ENCODE assay signal across 9 mouse cellular contexts in genomic region chr11:29861750-29862397, GRCm38 (mm10). TPM values are rescaled to one million over a fixed set of nuclear protein-coding genes. Genes with fewer than 3 reads are reported as not detected.
DNase-seq lines count a peak whose midpoint lies in the region; ATAC-seq and TF ChIP-seq lines count a peak whose summit lies in the region.
"Had no signal": no experiment of that assay in that cellular context is flagged by ENCODE, and none has a peak within 500 bp of the region (broad histone marks: within the 10 kb centered on the region; RNA-seq: fewer than 3 reads in every experiment).

No protein-coding gene starts in this region.

- in situ Hi-C loops in CH12.LX (cut with MboI; ENCODE audit: low pct_ligation_motif_present, low pct_unique_long_range_greater_than_20kb, low sequenced_read_pairs): no loop called here

- H3K79me2 ChIP-seq in CH12.LX (replicated peaks; ENCODE audit: control insufficient read depth, extremely low read depth, insufficient read depth, poor library complexity, severe bottlenecking): no peaks in the 10 kb centered on the region

- intact Hi-C loops in heart, postnatal 10 days (cut with DNase I): loop anchor here (1.0 to 2.0 kb wide), 2 partner anchors 23 to 797 kb away; no protein-coding TSS in a partner anchor

- TF ChIP-seq CTCF in CH12.LX (conservative IDR thresholded peaks at IDR 0.05 in 1 of 2, IDR thresholded peaks at IDR 0.05 in 1 of 2; ENCODE audit: low read depth in 2 of 2, low read length in 2 of 2): peak; percentile 85 to 93

- H3K36me3 ChIP-seq in heart, embryonic 10.5 days: no peaks in the 10 kb centered on the region
- H3K36me3 ChIP-seq in CH12.LX (replicated peaks in 1 of 2; ENCODE audit: control insufficient read depth in 1 of 2, insufficient read depth in 1 of 2, low read length in 1 of 2): no peaks in the 10 kb centered on the region
- H3K36me3 ChIP-seq in forebrain, embryonic 12.5 days (replicated peaks): no peaks in the 10 kb centered on the region
- H3K36me3 ChIP-seq in midbrain, embryonic 13.5 days: no peaks in the 10 kb centered on the region
- H3K36me3 ChIP-seq: embryonic facial prominence, embryonic 12.5 days had no signal

- 51% methylated on average over 2 of the region's 2 CpGs for WGBS in heart, embryonic 10.5 days
- 32% methylated on average over 2 of the region's 2 CpGs for WGBS in forebrain, embryonic 12.5 days
- WGBS in midbrain, embryonic 13.5 days: 34% methylated on average over 2 of the region's 2 CpGs

- no peak for TF ChIP-seq EP300 in CH12.LX (IDR thresholded peaks at IDR 0.05; ENCODE audit: low read length)

- peak; percentile 69; the same call in 1 of the 2 replicates for ATAC-seq in forebrain, embryonic 12.5 days (ENCODE audit: low FRiP score)
- ATAC-seq in midbrain, embryonic 13.5 days: peak; percentile 68

- dilution Hi-C loops in CH12.LX (cut with MboI; ENCODE audit: extremely low pct_ligation_motif_present, extremely low pct_unique_long_range_greater_than_20kb, low sequenced_read_pairs): no loop called here

- H3K9ac ChIP-seq in CH12.LX (ENCODE audit: insufficient read depth, low read depth): no peak overlapping the region; the same call in 1 of the 2 replicates
- H3K9ac ChIP-seq in forebrain, embryonic 12.5 days: no peak overlapping the region
- no peak overlapping the region for H3K9ac ChIP-seq in midbrain, embryonic 13.5 days (replicated peaks)
- H3K9ac ChIP-seq: embryonic facial prominence, embryonic 12.5 days had no signal

- no peaks in the 10 kb centered on the region for H3K9me3 ChIP-seq in heart, embryonic 10.5 days
- H3K9me3 ChIP-seq in CH12.LX (replicated peaks; ENCODE audit: low read length): no peaks in the 10 kb centered on the region
- H3K9me3 ChIP-seq in forebrain, embryonic 12.5 days: no peaks in the 10 kb centered on the region
- H3K9me3 ChIP-seq in midbrain, embryonic 13.5 days: no peaks in the 10 kb centered on the region
- H3K9me3 ChIP-seq: embryonic facial prominence, embryonic 12.5 days had no signal

- no peak overlapping the region for H3K27ac ChIP-seq in heart, embryonic 10.5 days
- no peak overlapping the region for H3K27ac ChIP-seq in CH12.LX (ENCODE audit: insufficient read depth, low read depth)
- no peak overlapping the region for H3K27ac ChIP-seq in forebrain, embryonic 12.5 days
- H3K27ac ChIP-seq in midbrain, embryonic 13.5 days: no peak overlapping the region
- H3K27ac ChIP-seq: embryonic facial prominence, embryonic 12.5 days had no signal

- TF ChIP-seq RAD21 in CH12.LX (IDR thresholded peaks at IDR 0.05; ENCODE audit: low read depth, low read length): peak; percentile 75

- no peaks in the 10 kb centered on the region for H3K27me3 ChIP-seq in heart, embryonic 10.5 days (ENCODE audit: insufficient read depth, poor library complexity, severe bottlenecking)
- no peaks in the 10 kb centered on the region for H3K27me3 ChIP-seq in CH12.LX (replicated peaks)
- H3K27me3 ChIP-seq in forebrain, embryonic 12.5 days: no peaks in the 10 kb centered on the region
- H3K27me3 ChIP-seq in midbrain, embryonic 13.5 days: no peaks in the 10 kb centered on the region
- H3K27me3 ChIP-seq: embryonic facial prominence, embryonic 12.5 days had no signal

- peak; percentile 32 to 71 for DNase-seq in heart, postnatal 10 days
- DNase-seq in heart, embryonic 10.5 days (ENCODE audit: low spot score): no peak
- peak; percentile 75 for DNase-seq in CH12.LX (ENCODE audit: extremely low read depth)
- DNase-seq in c-Kit-negative CD71-positive TER-119-positive erythroid progenitor cells, embryonic 14.5 days (ENCODE audit: low read depth, low spot score): peak; percentile 22
- DNase-seq in layer of hippocampus, postnatal 10 days (ENCODE audit: low spot score in 2 of 2): peak; percentile 53 to 54
- peak; percentile 6 for DNase-seq in thymus, postnatal 14 days

- H3K4me2 ChIP-seq in CH12.LX (ENCODE audit: insufficient read depth, low read depth, poor library complexity, severe bottlenecking): peak overlapping the region; percentile 69
- no peak overlapping the region for H3K4me2 ChIP-seq in forebrain, embryonic 12.5 days
- H3K4me2 ChIP-seq in midbrain, embryonic 13.5 days (replicated peaks): no peak overlapping the region
- H3K4me2 ChIP-seq: embryonic facial prominence, embryonic 12.5 days had no signal

- TF ChIP-seq POLR2A in CH12.LX (IDR thresholded peaks at IDR 0.05; ENCODE audit: low read depth, low read length): no peak

- H3K4me1 ChIP-seq in heart, embryonic 10.5 days: no peaks in the 10 kb centered on the region
- peaks cover 0 to 10% of the 10 kb centered on the region in 2 experiments; a peak in 2 of 4 replicates for H3K4me1 ChIP-seq in CH12.LX (ENCODE audit: control insufficient read depth in 1 of 2, insufficient read depth in 2 of 2)
- H3K4me1 ChIP-seq in forebrain, embryonic 12.5 days: peaks cover 12% of the 10 kb centered on the region
- peaks cover 5% of the 10 kb centered on the region; the same call in 1 of the 2 replicates for H3K4me1 ChIP-seq in midbrain, embryonic 13.5 days (replicated peaks)
- H3K4me1 ChIP-seq: embryonic facial prominence, embryonic 12.5 days had no signal

- no peak overlapping the region for H3K4me3 ChIP-seq in heart, embryonic 10.5 days
- no peak overlapping the region for H3K4me3 ChIP-seq in CH12.LX (replicated peaks in 1 of 3; ENCODE audit: low read depth in 2 of 3, low read length in 2 of 3, poor library complexity in 1 of 3)
- H3K4me3 ChIP-seq in forebrain, embryonic 12.5 days (replicated peaks): no peak overlapping the region
- H3K4me3 ChIP-seq in midbrain, embryonic 13.5 days (replicated peaks): no peak overlapping the region
- H3K4me3 ChIP-seq: embryonic facial prominence, embryonic 12.5 days had no signal

TF ChIP-seq in CH12.LX, 34 proteins besides CTCF, POLR2A, EP300 and RAD21:
- TF ChIP-seq SIN3A (IDR thresholded peaks at IDR 0.05; ENCODE audit: low read length) (no peak), ZNF384 (IDR thresholded peaks at IDR 0.05; ENCODE audit: low read depth, low read length) (peak; percentile 58; the same call in 1 of the 2 replicates), SMC3 (IDR thresholded peaks at IDR 0.05; ENCODE audit: low read depth, low read length) (peak; percentile 96), PAX5 (IDR thresholded peaks at IDR 0.05; ENCODE audit: low read length) (no peak), ZC3H11A (IDR thresholded peaks at IDR 0.05; ENCODE audit: low read depth, low read length) (peak; percentile 46; the same call in 1 of the 2 replicates), NELFE (IDR thresholded peaks at IDR 0.05; ENCODE audit: low read depth, low read length) (no peak)

RNA-seq across cellular contexts. Expression of gene 4931440F15Rik, which starts 36.4 kb away (rescaled TPM):
- 1 to 10 TPM; 1.5 to 1.8 TPM for total RNA-seq in heart, postnatal 10 days (2021)
- 0.39 and 0.45 TPM in 2 replicates for polyA plus RNA-seq in heart, embryonic 10.5 days (2016; fragmentation: Nextera tagmentation; extraction: Ambion mirVana)
- total RNA-seq in CH12.LX (2012; rRNA removed) (0.04 TPM in 1 of 2 replicates, not detected in the other), CH12.LX (2014; rRNA removed) (not detected in 2 replicates)
- polyA plus RNA-seq in CH12.LX (2012; ENCODE audit: insufficient read length, low read depth): 0.08 TPM in 1 of 2 replicates, not detected in the other
- polyA plus RNA-seq in forebrain, embryonic 12.5 days (2016; fragmentation: Nextera tagmentation; extraction: Ambion mirVana): 0.06 and 0.13 TPM in 2 replicates
- total RNA-seq in layer of hippocampus, postnatal 10 days (2021): 1 to 10 TPM; 2.2 to 3.1 TPM
- polyA plus RNA-seq in midbrain, embryonic 13.5 days (2015; fragmentation: Nextera tagmentation; extraction: Ambion mirVana): 0.36 and 0.44 TPM in 2 replicates
